8 mouse cellular contexts compared by ENCODE assay signal in the genomic region with DNA sequence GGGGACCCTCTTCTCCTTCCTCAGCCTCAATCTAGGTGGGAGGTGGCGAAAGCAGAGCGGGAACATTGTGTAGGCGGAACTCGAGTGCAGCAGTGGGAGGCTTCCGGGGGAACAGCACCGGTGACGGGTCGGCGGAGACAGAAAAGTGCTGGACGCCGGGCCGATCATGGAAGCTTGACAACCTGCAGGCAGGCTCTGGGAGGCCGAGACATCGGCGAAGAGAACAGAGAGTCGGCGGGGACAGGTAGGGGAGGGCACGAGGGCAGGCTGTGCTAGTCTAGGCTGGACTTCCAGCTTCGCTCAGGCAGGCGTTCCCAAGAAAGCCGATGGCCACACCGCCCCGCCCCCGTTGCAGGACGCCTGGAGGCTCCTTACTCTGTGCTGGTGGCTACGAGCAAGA. TPM values are rescaled to one million over a fixed set of nuclear protein-coding genes. Genes with fewer than 3 reads are reported as not detected.
DNase-seq lines count a peak whose midpoint lies in the region; ATAC-seq and TF ChIP-seq lines count a peak whose summit lies in the region.

No protein-coding gene starts in this region.

- H3K27me3 ChIP-seq in MEL (ENCODE audit: control insufficient read depth in 1 of 2, insufficient read depth in 2 of 2, low read length in 2 of 2) = no peaks in the 10 kb centered on the region
- H3K27me3 ChIP-seq in hindbrain, embryonic 10.5 days (ENCODE audit: insufficient read depth, poor library complexity, severe bottlenecking) = no peaks in the 10 kb centered on the region

- peak in 1 of 3 experiments; percentile 21; a peak in 1 of 6 replicates for TF ChIP-seq CTCF in MEL (IDR thresholded peaks at IDR 0.05 in 2 of 3, conservative IDR thresholded peaks at IDR 0.05 in 1 of 3; ENCODE audit: control insufficient read depth in 1 of 3, insufficient read depth in 1 of 3, low read depth in 2 of 3, low read length in 3 of 3, poor library complexity in 1 of 3, severe bottlenecking in 1 of 3)

- TF ChIP-seq EP300 in MEL (IDR thresholded peaks at IDR 0.05; ENCODE audit: low read depth in 1 of 2, low read length in 2 of 2) = no peak

- H3K9ac ChIP-seq in MEL (ENCODE audit: control insufficient read depth, low read depth, low read length, poor library complexity, severe bottlenecking) = peak overlapping the region; percentile 83

- peak; percentile 53 for ATAC-seq in frontal cortex, adult (ENCODE audit: low TSS enrichment)

- TF ChIP-seq POLR2A in MEL (IDR thresholded peaks at IDR 0.05; ENCODE audit: control insufficient read depth in 1 of 2, insufficient read depth in 1 of 2, low read depth in 1 of 2, low read length in 2 of 2, poor library complexity in 1 of 2) = peak; percentile 30 to 71; a peak in 2 of 4 replicates

- under 1% methylated on average over 26 of the region's 26 CpGs for WGBS in hindbrain, embryonic 10.5 days

- H3K36me3 ChIP-seq in MEL (ENCODE audit: control insufficient read depth in 1 of 2, insufficient read depth in 2 of 2, low read length in 2 of 2) = peaks cover 6 to 14% of the 10 kb centered on the region in 2 experiments
- peaks cover 25% of the 10 kb centered on the region for H3K36me3 ChIP-seq in hindbrain, embryonic 10.5 days

- H3K79me2 ChIP-seq in MEL (ENCODE audit: control insufficient read depth, insufficient read depth, low read length, poor library complexity) = peaks cover 9% of the 10 kb centered on the region

- no peak for TF ChIP-seq RAD21 in MEL (IDR thresholded peaks at IDR 0.05; ENCODE audit: low read depth, low read length)

- peak overlapping the region; percentile 66 to 79 for H3K4me3 ChIP-seq in MEL (ENCODE audit: control insufficient read depth in 1 of 2, insufficient read depth in 1 of 2, low read depth in 2 of 2, low read length in 2 of 2)
- H3K4me3 ChIP-seq in hindbrain, embryonic 10.5 days = peak overlapping the region; percentile 97

- peak; percentile 90 for DNase-seq in MEL (ENCODE audit: low read depth, low spot score)
- DNase-seq in cerebellum, adult 9-10 months = peak; percentile 76
- DNase-seq in hindbrain, embryonic 10.5 days (ENCODE audit: low spot score) = peak; percentile 84
- peak; percentile 87 to 90 for DNase-seq in layer of hippocampus, postnatal 10 days (ENCODE audit: low spot score in 2 of 2)
- peak; percentile 88 for DNase-seq in lung, postnatal 10 days
- peak; percentile 77 for DNase-seq in ovary, postnatal 36 days (ENCODE audit: low spot score)
- DNase-seq in thymus, postnatal 25 days = peak; percentile 81

- H3K27ac ChIP-seq in MEL (ENCODE audit: control insufficient read depth, low read depth, low read length) = no peak overlapping the region
- peak overlapping the region; percentile 90 for H3K27ac ChIP-seq in hindbrain, embryonic 10.5 days

- H3K4me1 ChIP-seq in MEL (ENCODE audit: control insufficient read depth in 1 of 2, insufficient read depth in 2 of 2, low read length in 2 of 2) = peaks cover 2 to 12% of the 10 kb centered on the region in 2 experiments; a peak in 3 of 4 replicates
- peaks cover 26% of the 10 kb centered on the region for H3K4me1 ChIP-seq in hindbrain, embryonic 10.5 days (replicated peaks)

- H3K9me3 ChIP-seq in MEL (replicated peaks; ENCODE audit: insufficient read depth, low read length) = no peaks in the 10 kb centered on the region
- no peaks in the 10 kb centered on the region for H3K9me3 ChIP-seq in hindbrain, embryonic 10.5 days

TF ChIP-seq in MEL, 35 proteins besides CTCF, POLR2A, EP300 and RAD21:
- no peak for TF ChIP-seq ZNF384 (IDR thresholded peaks at IDR 0.05; ENCODE audit: low read depth, low read length)
- TF ChIP-seq POLR2AphosphoS5 (IDR thresholded peaks at IDR 0.05; ENCODE audit: borderline replicate concordance, low read depth, low read length) = no peak
- TF ChIP-seq MYC (IDR thresholded peaks at IDR 0.05; ENCODE audit: low read depth, low read length) = no peak
- no peak for TF ChIP-seq BHLHE40 (IDR thresholded peaks at IDR 0.05; ENCODE audit: borderline replicate concordance, low read depth, low read length)
- no peak for TF ChIP-seq POLR2AphosphoS2 (IDR thresholded peaks at IDR 0.05; ENCODE audit: low read length)
- peak; percentile 22; the same call in 1 of the 2 replicates for TF ChIP-seq ETS1 (IDR thresholded peaks at IDR 0.05; ENCODE audit: low read depth, low read length)
- TF ChIP-seq MEF2A (IDR thresholded peaks at IDR 0.05; ENCODE audit: extremely low read depth, insufficient replicate concordance, low read depth, low read length, poor library complexity, severe bottlenecking) = 0 out of 2 replicates have a peak, but pooled peaks have one; percentile 10
- TF ChIP-seq HCFC1 (IDR thresholded peaks at IDR 0.05; ENCODE audit: low read depth, low read length) = peak; percentile 94
- TF ChIP-seq USF1 (IDR thresholded peaks at IDR 0.05; ENCODE audit: low read depth, low read length) = no peak
- no peak for TF ChIP-seq GABPA (IDR thresholded peaks at IDR 0.05; ENCODE audit: low read depth, low read length)
- TF ChIP-seq NELFE (IDR thresholded peaks at IDR 0.05; ENCODE audit: low read depth, low read length) = peak; percentile 50; the same call in 1 of the 2 replicates
- no peak for TF ChIP-seq TAL1 (IDR thresholded peaks at IDR 0.05; ENCODE audit: low read length)
- TF ChIP-seq ZC3H11A (IDR thresholded peaks at IDR 0.05; ENCODE audit: low read depth, low read length) = no peak
- peak; percentile 90 for TF ChIP-seq MXI1 (IDR thresholded peaks at IDR 0.05; ENCODE audit: low read depth, low read length)
- no peak for TF ChIP-seq CHD1 (IDR thresholded peaks at IDR 0.05; ENCODE audit: low read depth, low read length)
- TF ChIP-seq MAFK (IDR thresholded peaks at IDR 0.05; ENCODE audit: borderline replicate concordance, low read depth, low read length) = no peak
- TF ChIP-seq GATA1 (IDR thresholded peaks at IDR 0.05; ENCODE audit: low read depth, low read length) = no peak
- TF ChIP-seq NRF1 (IDR thresholded peaks at IDR 0.05; ENCODE audit: insufficient read depth, low read depth, low read length, poor library complexity, severe bottlenecking) = no peak
- TF ChIP-seq JUND (IDR thresholded peaks at IDR 0.05; ENCODE audit: low read depth, low read length) = no peak
- TF ChIP-seq ZKSCAN1 (IDR thresholded peaks at IDR 0.05; ENCODE audit: low read depth, low read length) = no peak
- TF ChIP-seq TCF12 (IDR thresholded peaks at IDR 0.05; ENCODE audit: low read depth, low read length) = peak; percentile 37; the same call in 1 of the 2 replicates
- TF ChIP-seq TBP (IDR thresholded peaks at IDR 0.05; ENCODE audit: low read depth, low read length) = peak; percentile 83
- peak; percentile 78; the same call in 1 of the 2 replicates for TF ChIP-seq MAZ (IDR thresholded peaks at IDR 0.05; ENCODE audit: low read depth, low read length)
- no peak for TF ChIP-seq CHD2 (IDR thresholded peaks at IDR 0.05; ENCODE audit: low read length)
- TF ChIP-seq SMC3 (IDR thresholded peaks at IDR 0.05; ENCODE audit: low read depth, low read length) = no peak
- TF ChIP-seq ELF1 (IDR thresholded peaks at IDR 0.05; ENCODE audit: low read depth, low read length) = peak; percentile 64; the same call in 1 of the 2 replicates
- TF ChIP-seq E2F4 (IDR thresholded peaks at IDR 0.05; ENCODE audit: borderline replicate concordance, low read depth, low read length) = no peak
- TF ChIP-seq SIN3A (IDR thresholded peaks at IDR 0.05; ENCODE audit: low read length) = peak; percentile 85
- no peak for TF ChIP-seq MAX (IDR thresholded peaks at IDR 0.05; ENCODE audit: low read length)
- no peak for TF ChIP-seq UBTF (IDR thresholded peaks at IDR 0.05; ENCODE audit: borderline replicate concordance, insufficient read depth, low read depth, low read length)

RNA-seq across cellular contexts. Expression of gene Cops7b, which starts 4.3 kb away (rescaled TPM):
- 34.3 and 36.0 TPM in 2 replicates for total RNA-seq in MEL (2012; rRNA removed)
- polyA plus RNA-seq in MEL (2012; ENCODE audit: insufficient read depth in 1 of 2, insufficient read length in 2 of 2, low read depth in 1 of 2, low replicate concordance in 2 of 2, missing spikeins in 1 of 2) = 10 to 100 TPM in 1 of 2 experiments, not detected in 1; 64.8 TPM
- 76.2 and 82.4 TPM in 2 replicates for polyA plus RNA-seq in hindbrain, embryonic 10.5 days (2016; fragmentation: Nextera tagmentation; extraction: Ambion mirVana)
- total RNA-seq in layer of hippocampus, postnatal 10 days (2021) = 10 to 100 TPM; 26.5 to 27.1 TPM

RNA-seq across cellular contexts. Expression of gene Pde6d, which starts 4.6 kb away (rescaled TPM):
- total RNA-seq in MEL (2012; rRNA removed) = 13.4 and 13.8 TPM in 2 replicates
- 10 to 100 TPM in 1 of 2 experiments, not detected in 1; 79.9 TPM for polyA plus RNA-seq in MEL (2012; ENCODE audit: insufficient read depth in 1 of 2, insufficient read length in 2 of 2, low read depth in 1 of 2, low replicate concordance in 2 of 2, missing spikeins in 1 of 2)
- 75.1 and 87.1 TPM in 2 replicates for polyA plus RNA-seq in hindbrain, embryonic 10.5 days (2016; fragmentation: Nextera tagmentation; extraction: Ambion mirVana)
- total RNA-seq in layer of hippocampus, postnatal 10 days (2021) = 10 to 100 TPM; 64.9 to 73.8 TPM
